Mouse (Mus musculus) spleen, adult 2 months (tissue): Measurements from ENCODE around the gene Olfr494.

Experiments
- CTCF ChIP-seq: fragments of 200-500 bp; IDR thresholded peaks from 2 replicates; pipeline ENCODE4 v1.5.1; 2011; ENCODE audit warnings: mild to moderate bottlenecking, inconsistent platforms; ENCODE audit not compliant: insufficient read depth, insufficient read length, insufficient replicate concordance; ENCODE audit errors: extremely low read depth
- POLR2A ChIP-seq: fragments of 200-500 bp; IDR thresholded peaks from 2 replicates; pipeline ENCODE4 v1.6.1; 2011; ENCODE audit warnings: low read depth, low read length, inconsistent platforms

DNA sequence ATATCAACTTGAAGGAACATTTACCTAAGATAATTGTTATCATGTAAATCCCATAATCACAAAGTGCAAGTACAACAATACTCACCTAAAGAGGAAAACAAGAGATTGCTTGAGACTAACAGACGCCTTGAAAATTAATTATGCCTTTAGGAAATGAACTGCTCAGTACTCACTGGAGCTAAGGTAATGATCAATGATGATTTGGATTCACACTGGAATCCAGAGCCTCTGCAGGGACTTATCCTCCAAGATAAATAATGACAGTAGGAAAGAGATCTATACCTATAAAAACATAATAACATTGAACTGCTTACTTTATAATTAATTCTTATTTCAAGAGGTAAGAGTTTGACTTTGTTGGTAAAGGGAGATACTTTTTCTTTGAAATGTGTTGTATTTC lies 27.7 kb downstream of the Olfr494 start, which contains the start of gene Olfr495:
- no peak for TF ChIP-seq CTCF
- TF ChIP-seq POLR2A: no peak
